Mouse (Mus musculus) inflammation-experienced regulatory T-cells (primary cell): Measurements from ENCODE around the gene Abcc4. TPM values are rescaled to one million over a fixed set of nuclear protein-coding genes. Genes with fewer than 3 reads are reported as not detected.

Source experiments
- polyA plus RNA-seq, 2 experiments: library from polyadenylated mRNA; unstranded; fragments of 100-300 nt; shearing (Covaris generic); gene quantifications; one replicate each; pipeline ENCODE4 v1.2.1; 2017

The Abcc4 gene
- 10 to 100 TPM; 22.1 to 23.7 TPM for polyA plus RNA-seq

DNA sequence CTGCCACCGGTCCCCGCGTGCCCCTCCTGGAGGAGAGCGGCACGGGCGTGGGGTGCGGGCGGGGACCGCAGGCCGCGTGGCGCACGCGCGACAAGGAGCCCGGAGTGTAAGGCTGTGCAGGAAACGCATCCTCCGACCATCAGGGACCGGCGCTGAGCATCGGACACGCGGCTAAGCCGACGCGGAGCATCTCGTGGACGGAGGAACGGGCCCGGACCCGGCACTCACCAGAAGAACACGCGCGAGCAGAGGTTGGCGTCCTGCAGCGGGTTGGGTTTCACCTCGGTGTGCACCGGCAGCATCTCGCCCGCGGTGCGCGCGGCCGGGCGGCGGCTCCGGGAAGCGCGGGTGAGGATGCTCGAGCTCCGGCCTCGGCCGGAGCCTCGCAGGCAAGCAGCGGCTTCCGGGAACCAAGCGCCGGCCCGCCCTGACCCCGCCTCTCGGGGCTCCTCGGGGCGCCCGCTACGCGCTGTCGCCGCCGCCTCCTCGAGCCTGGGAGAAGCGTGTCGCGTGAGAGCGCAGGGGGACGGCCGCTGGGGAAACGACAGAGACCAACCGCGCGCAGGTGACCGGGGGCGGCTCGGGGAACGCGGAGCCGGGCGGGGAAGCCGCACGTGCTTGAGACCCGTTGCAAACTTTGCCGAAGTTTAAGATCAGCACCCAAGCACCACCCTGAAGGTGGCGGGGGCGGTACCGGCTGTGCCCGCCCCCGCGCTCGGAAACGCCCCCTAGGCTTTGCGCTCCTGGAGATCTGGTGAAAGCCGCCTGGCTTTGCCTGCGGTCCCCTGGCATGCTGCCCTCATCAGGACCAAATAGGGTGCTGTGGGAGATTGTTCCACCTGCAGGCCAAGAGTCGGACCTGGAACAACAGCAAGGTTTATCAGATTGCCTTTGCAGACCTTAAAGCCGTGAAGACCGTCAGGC lies at the start of gene Abcc4:
Abcc4 (minus strand) TSS at position 412 of the 924 bp plus-strand sequence.

Other genes with a start within 250 kb of the Abcc4 start
- 1 to 10 TPM; 2.0 to 4.1 TPM for gene Cldn10, start 81.7 kb upstream of the Abcc4 start, polyA plus RNA-seq
- 10 to 100 TPM; 11.7 to 20.4 TPM for gene Dzip1, start 219.2 kb upstream of the Abcc4 start, polyA plus RNA-seq
- gene Dnajc3, start 231.8 kb upstream of the Abcc4 start, polyA plus RNA-seq, result 100 to 1,000 TPM in 1 of 2 experiments, 10 to 100 TPM in 1; 69.1 to 108 TPM